Mouse (Mus musculus) CH12.LX (cell line): Measurements from ENCODE around the gene Prr14.

Experiments used
- CHD1 ChIP-seq: IDR thresholded peaks from 2 replicates; pipeline ENCODE4 v1.6.1; 2012; ENCODE audit warnings: low read depth, low read length, improper control_type of control experiment, inconsistent platforms
- CHD2 ChIP-seq: IDR thresholded peaks from 2 replicates; pipeline ENCODE4 v1.6.1; 2011; ENCODE audit warnings: low read length, improper control_type of control experiment
- CTCF ChIP-seq, 2 experiments: IDR thresholded peaks in 1 of 2; conservative IDR thresholded peaks in 1 of 2; 2 replicates each; pipeline ENCODE4 v1.5.1; 2011 to 2012; ENCODE audit warnings: low read depth in 2 of 2, low read length in 2 of 2, improper control_type of control experiment in 1 of 2, inconsistent platforms in 1 of 2, mild to moderate bottlenecking in 1 of 2, moderate library complexity in 1 of 2
- EP300 ChIP-seq: IDR thresholded peaks from 2 replicates; pipeline ENCODE4 v1.6.1; 2011; ENCODE audit warnings: low read length, improper control_type of control experiment
- JUND ChIP-seq: conservative IDR thresholded peaks from 2 replicates; pipeline ENCODE4 v1.6.1; 2011; ENCODE audit warnings: low read depth, low read length, improper control_type of control experiment
- MAFK ChIP-seq: IDR thresholded peaks from 2 replicates; pipeline ENCODE4 v1.6.1; 2011; ENCODE audit warnings: low read length, improper control_type of control experiment; ENCODE audit not compliant: insufficient replicate concordance
- MYC ChIP-seq: IDR thresholded peaks from 2 replicates; pipeline ENCODE4 v1.6.1; 2011; ENCODE audit warnings: low read depth, mild to moderate bottlenecking, improper control_type of control experiment, low read length
- NRF1 ChIP-seq: IDR thresholded peaks from 2 replicates; pipeline ENCODE4 v1.6.1; 2014; ENCODE audit warnings: low read depth, mild to moderate bottlenecking, inconsistent platforms, low read length, improper control_type of control experiment, moderate library complexity
- POLR2A ChIP-seq: IDR thresholded peaks from 2 replicates; pipeline ENCODE4 v1.6.1; 2011; ENCODE audit warnings: low read depth, mild to moderate bottlenecking, improper control_type of control experiment, low read length
- RCOR1 ChIP-seq: conservative IDR thresholded peaks from 2 replicates; pipeline ENCODE4 v1.6.1; 2012; ENCODE audit warnings: low read depth, mild to moderate bottlenecking, inconsistent platforms, low read length, improper control_type of control experiment
- UBTF ChIP-seq: IDR thresholded peaks from 2 replicates; pipeline ENCODE4 v1.6.1; 2012; ENCODE audit warnings: low read depth, mild to moderate bottlenecking, inconsistent platforms, low read length, improper control_type of control experiment, moderate library complexity
- USF1 ChIP-seq: IDR thresholded peaks from 2 replicates; pipeline ENCODE4 v1.6.1; 2014; ENCODE audit warnings: low read depth, mild to moderate bottlenecking, inconsistent platforms, low read length, improper control_type of control experiment

DNA sequence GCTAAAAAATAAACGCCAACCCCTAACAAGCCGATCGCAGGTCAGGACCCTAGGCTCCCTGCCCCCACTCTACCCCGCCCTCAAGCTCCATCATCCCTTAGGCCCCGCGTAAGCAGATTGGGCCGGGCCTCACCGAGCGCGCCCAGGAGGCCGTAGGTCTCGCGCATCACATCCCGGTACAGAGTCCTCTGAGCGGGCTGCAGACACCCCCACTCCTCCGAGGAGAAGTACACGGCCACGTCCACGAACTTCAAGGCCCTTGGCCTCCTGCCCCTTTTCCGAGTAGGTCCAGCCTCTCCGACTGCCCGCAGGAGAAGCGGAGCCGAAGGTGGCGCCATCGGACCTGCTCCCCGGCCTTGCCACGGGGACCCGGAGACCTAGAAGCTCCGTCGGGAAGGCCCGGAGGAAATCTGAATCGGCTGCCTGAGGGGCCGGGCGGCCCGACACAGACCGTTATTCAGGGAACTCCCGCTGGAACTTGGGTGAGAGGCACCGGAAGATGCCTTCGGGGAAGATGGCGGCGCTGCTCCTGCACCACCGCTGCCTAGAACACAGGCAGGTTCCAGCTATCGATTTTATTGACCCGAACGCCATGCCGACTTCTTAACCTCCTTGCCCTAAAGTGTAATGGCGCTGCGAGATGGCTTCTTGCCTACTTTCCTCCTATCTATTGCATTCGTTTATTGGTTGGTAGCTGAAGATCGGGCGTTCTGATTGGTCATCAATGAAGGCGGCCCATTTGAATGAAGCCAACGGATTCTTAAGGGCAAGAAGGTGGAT, 10.7 kb upstream of the Prr14 start, which contains the start of gene Zfp689:
- TF ChIP-seq CTCF (conservative IDR thresholded peaks at IDR 0.05 in 1 of 2, IDR thresholded peaks at IDR 0.05 in 1 of 2; ENCODE audit: low read depth in 2 of 2, low read length in 2 of 2) (0 out of 4 replicates have a peak, but pooled peaks of 1 of the 2 experiments have one; percentile 0), MAFK (no peak), UBTF (0 out of 2 replicates have a peak, but pooled peaks have one; percentile 82), CHD1 (no peak; the same call in 1 of the 2 replicates), MYC (peak; percentile 62; the same call in 1 of the 2 replicates), POLR2A (peak; percentile 81), EP300 (no peak), USF1 (no peak), JUND (no peak), CHD2 (peak; percentile 99), RCOR1 (no peak), NRF1 (peak; percentile 78)
